Mouse (Mus musculus): ENCODE results near the gene Wnt10b. TPM values are rescaled to one million over a fixed set of nuclear protein-coding genes. Genes with fewer than 3 reads are reported as not detected.

Wnt10b gene
- polyA plus RNA-seq, 1 experiment from 2014 or later, result 0.33 TPM

- Histone ChIP-seq H3K36me3 (replicated peaks) (peaks cover 13% of the 10 kb centered on the region), H3K9me3 (no peaks in the 10 kb centered on the region), H3K27me3 (ENCODE audit: poor library complexity, severe bottlenecking) (peaks cover 93% of the 10 kb centered on the region), H3K4me3 (peak overlapping the region; percentile 48), H3K27ac (peak overlapping the region; percentile 53), H3K4me1 (peaks cover 65% of the 10 kb centered on the region)
- WGBS, result under 1% methylated on average over 58 of the region's 58 CpGs
- peak; percentile 40 for DNase-seq (ENCODE audit: extremely low spot score, low spot score)
These were observed 29.1 kb upstream of the Wnt10b start for GRCm38 (mm10) chr15:98806809-98807770.

GRCm38 (mm10) chr15:98806071-98806808, 28.3 kb upstream of the Wnt10b start:
- H3K36me3 ChIP-seq (replicated peaks), result peaks cover 6% of the 10 kb centered on the region
- peak overlapping the region; percentile 54 for H3K4me3 ChIP-seq
- peak overlapping the region; percentile 53 for H3K27ac ChIP-seq
- WGBS, result 2% methylated on average over 30 of the region's 30 CpGs
- no peaks in the 10 kb centered on the region for H3K9me3 ChIP-seq
- H3K27me3 ChIP-seq (ENCODE audit: poor library complexity, severe bottlenecking), result peaks cover 100% of the 10 kb centered on the region
- DNase-seq (ENCODE audit: extremely low spot score, low spot score), result peak; percentile 50
- H3K4me1 ChIP-seq, result peaks cover 65% of the 10 kb centered on the region

- H3K9me3 ChIP-seq, result no peaks in the 10 kb centered on the region
- peaks cover 65% of the 10 kb centered on the region for H3K4me1 ChIP-seq
- H3K27ac ChIP-seq, result peak overlapping the region; percentile 46; the same call in 1 of the 2 replicates
- no peaks in the 10 kb centered on the region for H3K36me3 ChIP-seq (replicated peaks)
- peaks cover 100% of the 10 kb centered on the region for H3K27me3 ChIP-seq (ENCODE audit: poor library complexity, severe bottlenecking)
- peak; percentile 78 for DNase-seq (ENCODE audit: extremely low spot score, low spot score)
- peak overlapping the region; percentile 54 for H3K4me3 ChIP-seq
- WGBS, result under 1% methylated on average over 64 of the region's 64 CpGs
These were observed 27.5 kb upstream of the Wnt10b start for GRCm38 (mm10) chr15:98805324-98806040.

GRCm38 (mm10) chr15:98804054-98804453, 26.1 kb upstream of the Wnt10b start:
- peak; percentile 87 for DNase-seq (ENCODE audit: extremely low spot score, low spot score)
- 0% methylated on average over 32 of the region's 32 CpGs for WGBS
- peaks cover 59% of the 10 kb centered on the region for H3K4me1 ChIP-seq
- H3K9me3 ChIP-seq, result no peaks in the 10 kb centered on the region
- H3K27me3 ChIP-seq (ENCODE audit: poor library complexity, severe bottlenecking), result peaks cover 100% of the 10 kb centered on the region
- no peaks in the 10 kb centered on the region for H3K36me3 ChIP-seq (replicated peaks)
- no peak overlapping the region for H3K27ac ChIP-seq
- H3K4me3 ChIP-seq, result peak overlapping the region; percentile 17; the same call in 1 of the 2 replicates

GRCm38 (mm10) chr15:98802926-98803325, 25.0 kb upstream of the Wnt10b start:
- no peak for DNase-seq (ENCODE audit: extremely low spot score, low spot score)
- Histone ChIP-seq H3K4me1 (peaks cover 59% of the 10 kb centered on the region), H3K9me3 (no peaks in the 10 kb centered on the region), H3K27ac (no peak overlapping the region), H3K36me3 (replicated peaks) (no peaks in the 10 kb centered on the region), H3K27me3 (ENCODE audit: poor library complexity, severe bottlenecking) (peaks cover 100% of the 10 kb centered on the region), H3K4me3 (no peak overlapping the region)
- WGBS, result under 1% methylated on average over 8 of the region's 8 CpGs

GRCm38 (mm10) chr15:98799396-98799795, 21.4 kb upstream of the Wnt10b start:
- peaks cover 100% of the 10 kb centered on the region for H3K27me3 ChIP-seq (ENCODE audit: poor library complexity, severe bottlenecking)
- DNase-seq (ENCODE audit: extremely low spot score, low spot score), result peak; percentile 89
- no peak overlapping the region for H3K27ac ChIP-seq
- no peaks in the 10 kb centered on the region for H3K36me3 ChIP-seq (replicated peaks)
- no peak overlapping the region for H3K4me3 ChIP-seq
- WGBS, result 14% methylated on average over 12 of the region's 12 CpGs
- H3K9me3 ChIP-seq, result no peaks in the 10 kb centered on the region
- H3K4me1 ChIP-seq, result peaks cover 54% of the 10 kb centered on the region

- DNase-seq (ENCODE audit: extremely low spot score, low spot score), result no peak
- Histone ChIP-seq H3K27ac (peak overlapping the region; percentile 27; the same call in 1 of the 2 replicates), H3K4me3 (no peak overlapping the region), H3K9me3 (no peaks in the 10 kb centered on the region), H3K4me1 (peaks cover 51% of the 10 kb centered on the region), H3K36me3 (replicated peaks) (no peaks in the 10 kb centered on the region), H3K27me3 (ENCODE audit: poor library complexity, severe bottlenecking) (peaks cover 100% of the 10 kb centered on the region)
- 39% methylated on average over 3 of the region's 3 CpGs for WGBS
These were observed 21.0 kb upstream of the Wnt10b start for GRCm38 (mm10) chr15:98798903-98799302.

GRCm38 (mm10) chr15:98797835-98798492, 20.0 kb upstream of the Wnt10b start:
- Histone ChIP-seq H3K36me3 (replicated peaks) (no peaks in the 10 kb centered on the region), H3K9me3 (no peaks in the 10 kb centered on the region), H3K27ac (peak overlapping the region; percentile 44; the same call in 1 of the 2 replicates), H3K4me1 (peaks cover 49% of the 10 kb centered on the region), H3K4me3 (peak overlapping the region; percentile 32; the same call in 1 of the 2 replicates), H3K27me3 (ENCODE audit: poor library complexity, severe bottlenecking) (peaks cover 100% of the 10 kb centered on the region)
- DNase-seq (ENCODE audit: extremely low spot score, low spot score), result peak; percentile 95
- WGBS, result 1% methylated on average over 28 of the region's 28 CpGs

- Histone ChIP-seq H3K27me3 (ENCODE audit: poor library complexity, severe bottlenecking) (peaks cover 100% of the 10 kb centered on the region), H3K27ac (no peak overlapping the region), H3K36me3 (replicated peaks) (no peaks in the 10 kb centered on the region), H3K9me3 (no peaks in the 10 kb centered on the region), H3K4me3 (peak overlapping the region; percentile 32; the same call in 1 of the 2 replicates), H3K4me1 (peaks cover 55% of the 10 kb centered on the region)
- DNase-seq (ENCODE audit: extremely low spot score, low spot score), result no peak
- 2% methylated on average over 13 of the region's 13 CpGs for WGBS
These were observed 19.0 kb upstream of the Wnt10b start for GRCm38 (mm10) chr15:98796803-98797595.

- DNase-seq (ENCODE audit: extremely low spot score, low spot score), result no peak
- H3K4me3 ChIP-seq, result peak overlapping the region; percentile 7; the same call in 1 of the 2 replicates
- H3K9me3 ChIP-seq, result no peaks in the 10 kb centered on the region
- H3K4me1 ChIP-seq, result peaks cover 72% of the 10 kb centered on the region
- no peak overlapping the region for H3K27ac ChIP-seq
- H3K36me3 ChIP-seq (replicated peaks), result no peaks in the 10 kb centered on the region
- WGBS, result 6% methylated on average over 13 of the region's 13 CpGs
- H3K27me3 ChIP-seq (ENCODE audit: poor library complexity, severe bottlenecking), result peaks cover 100% of the 10 kb centered on the region
These were observed 15.3 kb upstream of the Wnt10b start for GRCm38 (mm10) chr15:98793141-98793698.

Measured in forebrain, embryonic 10.5 days (tissue).